Mouse (Mus musculus) embryonic fibroblast, embryonic 13.5 days (primary cell): ENCODE measurements around the gene Dalrd3. TPM values are rescaled to one million over a fixed set of nuclear protein-coding genes. Genes with fewer than 3 reads are reported as not detected.

Source experiments
- H3K27ac ChIP-seq: 2 replicates; pipeline ENCODE4 v1.5.1; 2012; ENCODE audit warnings: low read length, control low read depth, inconsistent platforms; ENCODE audit not compliant: insufficient read depth
- H3K4me1 ChIP-seq: 2 replicates; pipeline ENCODE4 v1.6.1; 2011; ENCODE audit warnings: low read length; ENCODE audit not compliant: control insufficient read depth, insufficient read depth
- H3K4me3 ChIP-seq: 2 replicates; pipeline ENCODE4 v1.5.1; 2011; ENCODE audit warnings: mild to moderate bottlenecking, control low read depth, low read length; ENCODE audit not compliant: insufficient read depth
- CTCF ChIP-seq: IDR thresholded peaks from 2 replicates; pipeline ENCODE4 v1.5.1; 2011; ENCODE audit warnings: mild to moderate bottlenecking, control low read depth, low read length, moderate library complexity, borderline replicate concordance; ENCODE audit not compliant: insufficient read depth
- POLR2A ChIP-seq: IDR thresholded peaks from 2 replicates; pipeline ENCODE4 v1.6.1; 2011; ENCODE audit warnings: low read depth, mild to moderate bottlenecking, control low read depth, low read length, moderate library complexity
- polyA plus RNA-seq: library from polyadenylated mRNA; stranded (reverse); fragments of >200 nt; gene quantifications from 2 replicates; pipeline ENCODE4 v1.2.4, GENCODE M21; 2011; ENCODE audit warnings: low read depth; ENCODE audit not compliant: missing spikeins, insufficient read length

Dalrd3 gene
- polyA plus RNA-seq, 1 experiment: 29.2 TPM

DNA sequence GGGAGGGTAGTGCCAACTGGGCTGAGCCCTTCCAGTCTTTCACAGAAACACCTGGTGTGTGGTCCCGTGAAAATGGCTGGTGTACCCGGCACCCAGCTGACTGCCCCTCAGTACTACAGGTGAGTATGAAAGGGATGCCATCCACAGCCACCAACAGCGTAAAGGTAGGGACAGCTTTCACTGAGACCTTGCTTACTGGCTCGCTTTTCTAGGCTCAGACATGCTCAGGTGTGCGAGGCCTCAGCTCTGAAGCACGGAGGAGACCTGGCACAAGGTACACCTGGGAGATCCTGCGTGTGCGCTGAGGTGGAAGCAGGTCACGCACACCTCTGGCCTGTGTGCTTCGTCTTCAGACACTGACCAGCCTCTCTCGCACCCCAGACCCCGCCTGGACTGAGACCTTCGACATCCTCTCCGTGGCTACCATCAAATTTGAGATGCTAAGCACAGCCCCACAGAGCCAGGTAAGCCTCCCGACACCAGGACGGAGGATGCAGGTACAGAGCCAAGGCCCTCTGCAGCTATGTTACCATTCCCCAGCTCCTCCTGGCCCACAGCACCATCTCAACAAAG, 1.8 kb downstream of the Dalrd3 start:
- H3K27ac ChIP-seq: no peak overlapping the region
- H3K4me3 ChIP-seq: no peak overlapping the region
- TF ChIP-seq CTCF: no peak
- no peak for TF ChIP-seq POLR2A
- H3K4me1 ChIP-seq: no peaks in the 10 kb centered on the region

DNA sequence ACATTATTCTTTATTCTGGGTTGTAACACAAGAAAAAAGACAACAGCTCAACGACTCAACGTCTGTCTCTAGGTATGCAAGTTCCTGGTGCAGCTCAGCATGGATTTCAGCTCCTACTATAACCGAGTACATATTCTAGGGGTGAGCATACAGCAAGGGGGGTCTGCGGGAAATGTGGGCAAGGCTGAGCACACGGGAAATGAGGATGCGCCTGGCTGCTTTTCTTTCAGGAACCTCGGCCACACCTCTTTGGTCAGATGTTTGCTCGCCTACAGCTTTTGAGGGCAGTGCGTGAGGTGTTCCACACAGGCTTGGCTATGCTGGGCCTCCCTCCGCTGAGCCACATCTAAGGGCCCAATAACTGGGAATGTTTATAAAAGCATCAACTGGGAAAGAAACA, 2.6 kb downstream of the Dalrd3 start:
- Histone ChIP-seq H3K27ac (no peak overlapping the region), H3K4me3 (no peak overlapping the region), H3K4me1 (0 out of 2 replicates have a peak, but pooled peaks cover 5% of the 10 kb centered on the region)
- no peak for TF ChIP-seq POLR2A
- no peak for TF ChIP-seq CTCF

- H3K4me1 ChIP-seq: 0 out of 2 replicates have a peak, but pooled peaks cover 5% of the 10 kb centered on the region
- no peak overlapping the region for H3K27ac ChIP-seq
- no peak overlapping the region for H3K4me3 ChIP-seq
Observed at GRCm38 (mm10) chr9:108573774-108574690, 4.3 kb downstream of the Dalrd3 start.

DNA sequence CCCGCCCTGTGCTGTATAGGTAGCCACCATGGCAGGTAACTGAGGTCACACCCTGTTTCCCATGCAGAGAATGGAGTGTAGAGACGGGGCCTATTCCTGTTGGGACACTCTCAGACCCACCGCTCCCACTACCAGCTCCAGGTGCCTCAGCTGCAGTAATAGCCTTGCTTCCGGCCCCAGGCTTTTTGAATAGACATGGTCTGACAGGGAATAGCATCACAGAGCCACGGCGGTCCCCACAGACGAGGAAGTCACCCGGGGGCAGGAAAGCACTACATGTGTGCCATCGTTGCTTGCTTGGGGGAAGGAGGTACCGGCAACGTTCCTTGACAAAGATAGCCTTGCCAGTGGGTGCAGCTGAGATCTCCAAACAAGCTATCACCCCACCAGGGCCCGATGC, 5.2 kb downstream of the Dalrd3 start:
- H3K4me1 ChIP-seq: 0 out of 2 replicates have a peak, but pooled peaks cover 5% of the 10 kb centered on the region
- H3K4me3 ChIP-seq: no peak overlapping the region
- TF ChIP-seq CTCF (no peak), POLR2A (no peak)
- H3K27ac ChIP-seq: no peak overlapping the region

More at GRCm38 (mm10) chr9:108573774-108574690, 4.3 kb downstream of the Dalrd3 start:
- TF ChIP-seq CTCF (peak; percentile 54; the same call in 1 of the 2 replicates), POLR2A (no peak)

GRCm38 (mm10) chr9:108575321-108576297, 5.9 kb downstream of the Dalrd3 start:
- no peak for TF ChIP-seq POLR2A
- no peak for TF ChIP-seq CTCF
- H3K4me1 ChIP-seq: 0 out of 2 replicates have a peak, but pooled peaks cover 5% of the 10 kb centered on the region
- H3K4me3 ChIP-seq: no peak overlapping the region
- no peak overlapping the region for H3K27ac ChIP-seq

DNA sequence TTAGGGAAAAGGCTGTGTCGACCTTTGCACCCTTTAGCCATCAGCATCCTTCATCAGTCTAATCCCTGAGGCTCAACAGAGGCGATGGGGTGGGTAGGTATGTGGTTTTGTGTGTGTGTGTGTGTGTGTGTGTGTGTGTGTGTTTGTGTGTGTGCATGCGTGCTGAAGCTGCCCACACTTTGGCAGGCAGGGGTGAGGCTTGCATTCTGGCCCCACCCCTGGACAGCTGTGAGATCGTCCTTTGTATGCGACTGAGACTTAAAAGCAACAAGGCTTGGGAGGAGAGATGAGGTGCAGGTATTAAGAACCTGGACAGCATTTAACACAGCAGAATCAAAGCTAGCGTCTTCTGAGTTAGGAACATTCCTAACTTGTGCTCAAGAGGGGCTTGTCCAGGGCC, 7.3 kb downstream of the Dalrd3 start:
- Histone ChIP-seq H3K27ac (no peak overlapping the region), H3K4me1 (0 out of 2 replicates have a peak, but pooled peaks cover 5% of the 10 kb centered on the region), H3K4me3 (no peak overlapping the region)
- TF ChIP-seq POLR2A: no peak
- no peak for TF ChIP-seq CTCF

GRCm38 (mm10) chr9:108577934-108578544, 8.4 kb downstream of the Dalrd3 start:
- Histone ChIP-seq H3K4me3 (peak overlapping the region; percentile 80), H3K4me1 (0 out of 2 replicates have a peak, but pooled peaks cover 5% of the 10 kb centered on the region), H3K27ac (no peak overlapping the region)
- TF ChIP-seq POLR2A: no peak
- TF ChIP-seq CTCF: no peak

DNA sequence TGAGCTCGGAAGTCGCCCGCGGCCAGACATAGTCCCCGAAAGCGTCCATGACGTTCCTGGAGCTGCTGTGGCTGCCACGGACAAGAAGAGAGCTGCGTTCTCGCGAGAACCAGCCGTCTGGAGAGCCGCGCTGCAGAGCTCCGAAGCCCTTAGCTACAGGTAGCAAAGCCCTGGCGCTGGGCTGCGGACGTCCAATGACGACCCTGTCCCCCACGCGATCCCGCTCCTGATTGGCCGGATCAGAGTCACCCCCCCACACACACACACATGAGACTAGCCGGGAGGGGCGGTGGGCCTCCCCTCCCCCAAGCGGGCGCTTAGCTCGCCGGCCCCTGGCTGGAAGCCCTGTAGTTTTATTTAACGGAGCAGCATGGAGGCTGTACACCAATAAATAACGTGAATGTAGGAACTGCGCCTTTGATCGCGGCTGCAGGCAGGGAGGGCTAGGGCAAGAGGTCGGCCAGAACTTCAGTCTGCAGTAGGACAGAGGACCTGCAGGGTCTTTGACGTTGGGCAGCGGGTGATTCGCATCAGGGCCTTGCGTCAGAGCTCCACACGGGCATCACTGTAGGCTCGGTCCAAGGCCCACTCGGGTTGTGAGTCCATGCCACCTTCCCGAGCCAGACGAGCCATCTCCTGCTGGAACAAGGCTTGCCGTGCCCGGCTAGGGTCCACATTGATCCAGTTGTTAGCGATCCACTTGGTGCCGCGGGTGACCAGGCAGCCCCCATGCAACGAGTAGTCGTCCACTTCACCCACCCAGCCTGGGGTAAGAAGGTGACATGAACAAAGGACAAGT, 9.1 kb downstream of the Dalrd3 start, which contains the start of gene Wdr6:
Wdr6 (minus strand) TSS at position 195 of the 799 bp plus-strand sequence.
- peak within 1 kb of the TSS; percentile 80 for H3K4me3 ChIP-seq
- TF ChIP-seq CTCF (no peak), POLR2A (peak; percentile 88)
- H3K27ac ChIP-seq: peak within 1 kb of the TSS; percentile 6; the same call in 1 of the 2 replicates
- 0 out of 2 replicates have a peak, but pooled peaks cover 5% of the 10 kb centered on the region for H3K4me1 ChIP-seq
